Mouse (Mus musculus): ENCODE measurements at regions not wholly inside any gene's neighbourhood (a gene's known extent, or its start where the extent isn't known, plus 50 kb on each side); places are given as distances from the start of the nearest gene placed in this dataset.

DNA sequence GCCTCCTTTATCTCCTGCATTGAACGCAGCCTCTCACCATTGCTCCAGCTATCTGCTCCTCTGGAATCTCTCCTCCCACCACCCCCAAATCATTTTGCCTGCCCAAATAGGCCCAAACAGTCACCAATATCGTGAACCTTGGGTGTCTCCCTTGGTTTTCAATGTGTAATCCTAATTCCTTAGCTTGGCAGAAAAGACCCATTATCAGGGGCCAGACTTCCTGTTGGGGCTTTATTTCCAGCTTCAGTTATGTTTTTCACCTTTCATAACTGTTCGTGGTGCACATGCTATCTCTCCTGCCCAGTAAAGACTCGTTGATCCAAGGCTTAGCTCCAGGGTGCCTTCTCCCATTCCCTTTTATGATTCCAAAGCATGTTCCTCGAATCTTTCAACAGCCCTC lies 142.4 kb upstream of the Eya4 start:
- TF ChIP-seq CTCF (IDR thresholded peaks at IDR 0.05; ENCODE audit: low read depth, low read length) (no peak), EP300 (IDR thresholded peaks at IDR 0.05; ENCODE audit: insufficient read depth, low read depth, low read length) (no peak), POLR2A (IDR thresholded peaks at IDR 0.05; ENCODE audit: insufficient read depth, low read length) (no peak)

Data from ES-Bruce4 (cell line).